Mouse (Mus musculus) liver, adult 2 months (tissue): ENCODE results near the gene Casz1.

Experiments
- CTCF ChIP-seq: fragments of 200-500 bp; IDR thresholded peaks from 2 replicates; pipeline ENCODE4 v1.5.1; 2011; ENCODE audit warnings: low read depth, low read length, control low read depth
- POLR2A ChIP-seq: fragments of 200-500 bp; IDR thresholded peaks from 2 replicates; pipeline ENCODE4 v1.6.1; 2011; ENCODE audit warnings: low read length, control low read depth; ENCODE audit not compliant: insufficient read depth; ENCODE audit errors: extremely low read depth

GRCm38 (mm10) chr4:148885401-148885800 is 81.2 kb downstream of the Casz1 start:
- TF ChIP-seq CTCF (no peak), POLR2A (no peak)
